Mouse (Mus musculus): ENCODE measurements at regions not wholly inside any gene's neighbourhood (a gene's known extent, or its start where the extent isn't known, plus 50 kb on each side); places are given as distances from the start of the nearest gene placed in this dataset.

DNA sequence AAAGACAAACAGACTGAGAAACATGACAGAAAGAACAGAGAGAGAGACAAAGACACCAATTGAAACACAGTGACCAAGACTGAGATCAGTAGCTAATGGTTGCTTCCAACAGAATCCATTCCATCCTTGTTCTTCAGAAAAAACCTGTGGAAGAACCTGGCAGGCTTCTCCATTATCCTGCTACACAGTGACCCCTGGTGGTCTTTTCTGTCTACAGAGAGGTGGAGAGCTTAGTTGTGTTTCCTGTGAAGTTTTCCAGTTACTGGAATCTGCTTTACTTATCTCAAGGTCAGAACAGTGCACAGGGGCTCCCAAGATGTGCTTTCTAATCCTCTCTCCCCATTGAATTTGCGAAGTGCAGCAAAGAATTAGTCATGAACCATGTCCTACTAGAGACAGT lies 339.1 kb upstream of the Msl3l2 start:
- peak; percentile 46 for DNase-seq (ENCODE audit: low read depth, low spot score)

DNA sequence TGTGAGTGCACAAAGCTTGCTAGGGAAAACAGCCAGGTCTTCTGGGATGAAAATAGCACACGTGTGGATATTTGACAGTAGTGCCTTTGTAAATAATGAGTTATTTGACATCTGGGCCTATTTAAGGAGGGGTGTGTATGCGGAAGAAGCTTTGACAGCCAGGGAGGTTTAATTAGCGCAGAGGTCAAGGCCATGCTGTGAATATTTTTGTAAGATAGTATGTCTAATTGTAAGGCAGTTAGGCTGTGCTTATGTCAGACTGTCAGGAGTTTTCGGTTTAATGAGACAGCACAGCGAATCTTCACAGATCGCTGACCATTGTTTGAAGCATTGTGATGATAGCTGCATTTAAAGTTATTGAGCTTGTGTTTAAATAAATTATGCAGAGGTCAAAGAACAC lies 337.1 kb upstream of the Msl3l2 start:
- DNase-seq (ENCODE audit: low read depth, low spot score), result no peak

DNA sequence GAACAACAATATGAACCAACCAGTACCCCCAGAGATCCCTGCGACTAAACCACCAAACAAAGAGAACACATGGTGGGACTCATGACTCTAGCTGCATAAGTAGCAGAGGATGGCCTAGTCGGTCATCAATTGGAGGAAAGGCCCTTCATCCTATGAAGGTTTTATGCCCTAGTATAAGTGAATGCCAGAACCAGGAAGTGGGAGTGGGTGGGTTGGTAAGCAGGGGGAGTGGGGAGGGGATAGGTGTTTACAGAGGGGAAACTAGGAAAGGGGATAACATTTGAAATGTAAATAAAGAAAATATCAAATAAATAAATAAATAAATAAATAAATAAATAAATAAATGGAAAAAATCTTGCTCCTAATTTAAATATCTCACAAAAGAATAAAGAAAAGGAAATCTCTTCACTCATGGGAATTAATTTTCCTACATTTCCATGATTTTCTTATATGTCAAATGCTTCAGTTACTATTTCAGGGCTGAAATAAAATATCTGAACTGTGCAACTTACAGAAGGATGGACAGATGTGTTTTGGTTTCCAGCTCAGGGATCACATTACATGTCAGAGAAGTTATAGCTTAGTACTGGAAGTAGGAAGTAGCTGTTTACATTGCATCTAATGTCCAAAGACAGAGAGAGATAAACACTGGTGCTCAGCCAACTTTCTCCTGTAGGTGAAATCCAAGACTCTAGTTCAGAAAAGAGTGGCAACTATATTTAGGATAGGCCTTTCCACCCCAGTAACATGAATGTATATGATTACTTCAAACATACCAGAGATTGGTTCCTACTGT lies 323.8 kb upstream of the Msl3l2 start:
- DNase-seq (ENCODE audit: low read depth, low spot score), result no peak

DNA sequence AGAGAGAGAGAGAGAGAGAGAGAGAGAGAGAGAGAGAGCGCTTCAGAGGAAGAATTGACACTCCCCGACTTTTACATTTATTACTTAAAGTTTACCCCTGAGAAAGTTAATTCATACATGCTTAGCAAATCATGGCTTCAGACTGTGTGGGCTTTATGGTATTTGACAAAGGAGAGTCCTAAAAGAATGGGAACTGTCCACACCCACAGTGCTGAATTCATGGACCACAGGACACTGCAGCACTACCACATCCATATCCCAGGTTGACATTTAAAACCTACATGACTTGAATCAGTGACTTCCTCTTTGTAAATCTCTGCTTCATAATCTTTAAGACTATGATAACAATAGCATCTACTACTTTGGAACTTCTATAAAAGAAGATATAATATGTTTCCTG lies 292.8 kb upstream of the Msl3l2 start:
- peak; percentile 34 for DNase-seq (ENCODE audit: low read depth, low spot score)

DNA sequence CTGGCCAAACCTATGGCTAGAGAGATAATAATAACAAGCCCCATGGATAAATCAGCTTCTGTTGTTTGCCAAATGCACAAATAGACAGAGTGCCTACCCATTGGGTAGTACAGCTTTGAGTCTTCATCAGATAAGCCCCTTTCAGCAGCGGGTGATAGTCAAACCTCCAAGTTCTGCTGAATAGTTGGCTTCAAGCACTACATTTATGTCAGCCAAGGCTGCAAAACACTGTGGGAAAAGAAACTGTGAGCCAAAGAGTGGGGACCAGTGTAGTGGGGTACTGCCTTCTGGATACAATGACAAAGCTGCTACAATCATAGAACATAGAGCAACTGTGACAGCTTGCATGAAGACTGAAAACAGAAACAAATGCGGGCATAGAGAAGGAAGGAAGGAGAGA lies 255.4 kb upstream of the Msl3l2 start:
- no peak for DNase-seq (ENCODE audit: low read depth, low spot score)

DNA sequence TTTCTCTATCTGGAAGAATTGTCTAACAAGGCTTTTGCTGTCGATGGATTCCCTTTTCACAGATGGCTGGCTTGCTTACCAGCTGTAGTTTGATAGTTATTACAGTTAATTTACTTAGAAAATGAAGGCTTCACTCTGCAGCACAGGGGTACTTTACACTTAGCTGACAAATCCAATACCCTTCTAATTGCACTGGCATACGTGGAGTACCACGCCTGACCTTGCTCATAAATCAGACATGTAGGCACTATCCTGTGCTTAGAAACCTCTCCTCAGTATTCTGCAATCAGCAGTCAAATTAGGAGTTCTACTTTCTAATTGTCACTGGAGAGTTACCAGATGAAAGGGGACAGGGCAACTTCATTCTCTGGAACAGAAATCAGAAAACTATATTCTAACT lies 214.1 kb upstream of the Msl3l2 start:
- DNase-seq (ENCODE audit: low read depth, low spot score), result no peak

DNA sequence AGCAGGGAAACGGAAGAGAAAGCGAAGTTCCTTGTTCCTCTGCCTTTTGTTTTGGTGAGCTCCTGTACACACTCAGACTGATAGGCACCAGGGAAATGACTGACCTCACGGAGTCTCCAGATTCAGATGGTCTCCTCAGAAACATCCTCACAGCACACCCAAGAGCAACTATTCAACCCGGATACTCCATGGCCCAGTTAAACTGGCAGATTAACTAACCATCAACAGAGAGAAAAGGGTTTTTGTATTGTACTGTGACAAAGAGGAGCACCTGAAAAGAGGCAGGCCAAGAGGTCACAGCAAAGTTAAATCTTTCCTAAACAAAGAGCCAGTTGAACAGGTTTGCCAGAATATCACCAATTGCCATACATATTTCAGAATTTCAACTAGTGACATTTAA lies 177.6 kb upstream of the Msl3l2 start:
- no peak for DNase-seq (ENCODE audit: low read depth, low spot score)

DNA sequence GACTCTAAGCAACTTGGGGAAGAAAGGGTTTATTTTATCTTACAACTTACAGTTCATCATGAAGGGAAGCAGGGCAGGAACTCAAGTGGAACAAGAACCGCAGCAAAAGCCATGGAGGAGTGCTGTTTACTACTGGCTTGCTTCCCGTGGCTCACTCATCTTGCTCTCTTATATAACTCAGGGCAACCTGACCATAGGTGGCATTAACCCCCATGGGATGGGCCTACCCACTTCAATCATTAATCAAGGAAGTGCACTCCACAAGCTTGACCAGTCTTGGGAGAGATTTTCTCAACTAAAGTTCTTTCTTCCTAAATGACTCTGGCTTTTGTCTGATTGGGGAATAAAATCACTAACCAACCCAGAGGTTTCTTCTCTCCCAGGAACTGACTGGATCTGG lies 172.7 kb upstream of the Msl3l2 start:
- no peak for DNase-seq (ENCODE audit: low read depth, low spot score)

DNA sequence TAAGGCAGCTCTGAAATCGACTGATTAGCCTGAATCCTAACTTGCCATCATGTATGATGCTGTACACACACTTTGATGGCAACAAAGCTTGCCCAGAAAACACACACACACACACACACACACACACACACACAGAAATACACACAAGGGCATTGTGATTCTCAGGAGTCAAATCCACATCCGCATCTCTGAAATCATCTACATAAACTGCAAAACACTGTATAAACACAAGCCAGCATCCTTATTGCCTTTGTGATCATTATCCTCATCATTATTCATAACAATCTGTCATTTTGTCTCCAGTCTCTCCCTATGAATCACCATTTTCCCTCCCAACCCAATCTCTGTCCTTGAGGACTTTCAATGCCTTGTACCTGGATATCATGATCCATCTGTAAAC lies 171.3 kb upstream of the Msl3l2 start:
- no peak for DNase-seq (ENCODE audit: low read depth, low spot score)

DNA sequence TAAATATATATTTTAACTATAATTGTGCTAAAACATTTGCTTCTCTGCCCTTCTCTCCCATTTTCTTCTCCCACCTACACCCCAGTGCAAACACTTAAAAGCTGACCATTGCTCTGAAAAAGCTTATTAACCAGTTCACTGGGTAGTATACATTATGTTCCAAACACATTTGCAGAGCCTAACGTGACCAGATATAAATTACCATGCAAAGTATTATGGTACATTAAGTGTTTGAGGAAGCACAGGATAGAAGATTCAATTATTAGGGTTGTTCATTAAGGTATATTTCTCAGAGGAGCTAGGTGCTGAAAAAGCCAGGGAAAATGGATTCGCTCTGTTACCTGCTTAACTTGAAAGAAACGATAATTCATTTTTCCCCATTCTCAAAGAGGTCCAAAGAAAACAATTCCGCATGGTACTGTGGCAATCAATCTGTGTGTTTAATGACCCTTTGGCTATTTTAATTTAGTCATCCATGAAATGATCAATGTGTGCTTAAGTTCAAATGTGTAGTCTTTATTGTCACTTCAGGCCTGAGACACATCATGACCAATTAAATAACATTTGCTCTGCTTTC lies 144.0 kb upstream of the Msl3l2 start:
- DNase-seq (ENCODE audit: low read depth, low spot score), result no peak

Measured in embryo, embryonic 11.5 days (tissue).